Mouse (Mus musculus) cerebellum, adult 2 months (tissue): ENCODE measurements around the gene Mrpl21.

Experiments used
- CTCF ChIP-seq: fragments of 200-500 bp; IDR thresholded peaks from 2 replicates; pipeline ENCODE4 v1.5.1; 2011; ENCODE audit warnings: low read depth, mild to moderate bottlenecking, control low read depth, low read length, moderate library complexity, borderline replicate concordance; ENCODE audit not compliant: insufficient read depth
- POLR2A ChIP-seq: fragments of 200-500 bp; IDR thresholded peaks from 2 replicates; pipeline ENCODE4 v1.6.1; 2011; ENCODE audit warnings: low read length, control low read depth, borderline replicate concordance; ENCODE audit not compliant: insufficient read depth

DNA sequence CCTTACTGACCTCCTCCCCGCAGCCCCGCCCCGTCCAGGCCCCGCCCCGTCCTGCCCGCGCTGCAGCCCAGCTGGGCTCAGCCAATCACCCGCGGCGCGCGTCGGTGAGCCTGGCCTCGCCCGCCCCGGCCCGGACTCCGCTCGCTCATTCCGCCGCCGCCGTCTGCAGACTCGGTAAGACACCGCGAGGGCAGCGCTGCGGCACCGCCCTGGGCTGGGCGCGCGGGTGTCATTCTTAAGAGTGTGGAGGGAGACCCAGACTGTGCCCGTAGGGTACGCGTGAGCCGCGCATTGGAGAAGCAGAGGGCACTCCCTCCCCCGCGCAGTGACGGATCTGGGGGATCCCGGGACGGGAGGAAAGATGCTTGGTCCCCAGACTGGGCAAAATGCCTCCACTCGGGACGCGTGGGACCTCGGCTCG lies 40.5 kb downstream of the Mrpl21 start:
- TF ChIP-seq CTCF (no peak), POLR2A (no peak)
